Mouse (Mus musculus): ENCODE measurements around the gene Chfr. TPM values are rescaled to one million over a fixed set of nuclear protein-coding genes. Genes with fewer than 3 reads are reported as not detected.
"Not testable (repeated sequence)": the region's sequence is repeated elsewhere in the genome, so short reads cannot be mapped to it uniquely, and the experiment has no call there.

The Chfr gene
- polyA plus RNA-seq, 1 experiment from 2014 or later, result 11.6 TPM

GRCm38 (mm10) chr5:110107581-110108304 lies 27.9 kb upstream of the Chfr start, which contains the start of gene Gtpbp6:
Gene Gtpbp6, minus strand, starts transcription at chr5:110108197.
- TF ChIP-seq CTCF (IDR thresholded peaks at IDR 0.05; ENCODE audit: low read depth), result no peak
- no peak; the same call in 1 of the 2 replicates for TF ChIP-seq EP300 (IDR thresholded peaks at IDR 0.05; ENCODE audit: low read depth)
- Histone ChIP-seq H3K4me2 (ENCODE audit: low read depth, low read length) (peak within 1 kb of the TSS; percentile 87), H3K36me3 (replicated peaks; ENCODE audit: insufficient read depth, low read length) (peaks cover 32% of the 10 kb centered on the region), H3K4me1 (ENCODE audit: insufficient read depth) (peaks cover 21% of the 10 kb centered on the region), H3K9ac (replicated peaks) (peak within 1 kb of the TSS; percentile 77), H3K4me3 (ENCODE audit: low read depth, low read length) (peak within 1 kb of the TSS; percentile 78), H3K27me3 (ENCODE audit: insufficient read depth, low read length) (no peaks in the 10 kb centered on the region), H3K9me3 (ENCODE audit: low read length) (no peaks in the 10 kb centered on the region), H3K27ac (ENCODE audit: low read depth) (peak within 1 kb of the TSS; percentile 98)
- ATAC-seq, result peak; percentile 88
- 1% methylated on average over 70 of the region's 71 CpGs for WGBS (ENCODE audit: insufficient replicate concordance)
- peak; percentile 96 for DNase-seq

GRCm38 (mm10) chr5:110108305-110108628 lies 27.4 kb upstream of the Chfr start:
- Histone ChIP-seq H3K4me1 (ENCODE audit: insufficient read depth) (peaks cover 21% of the 10 kb centered on the region), H3K9me3 (ENCODE audit: low read length) (no peaks in the 10 kb centered on the region), H3K27me3 (ENCODE audit: insufficient read depth, low read length) (no peaks in the 10 kb centered on the region), H3K4me3 (ENCODE audit: low read depth, low read length) (peak overlapping the region; percentile 78), H3K9ac (replicated peaks) (peak overlapping the region; percentile 77; the same call in 1 of the 2 replicates), H3K4me2 (ENCODE audit: low read depth, low read length) (peak overlapping the region; percentile 87), H3K27ac (ENCODE audit: low read depth) (peak overlapping the region; percentile 98), H3K36me3 (replicated peaks; ENCODE audit: insufficient read depth, low read length) (peaks cover 32% of the 10 kb centered on the region)
- ATAC-seq (no peak), DNase-seq (no peak)
- no peak for TF ChIP-seq CTCF (IDR thresholded peaks at IDR 0.05; ENCODE audit: low read depth)
- TF ChIP-seq EP300 (IDR thresholded peaks at IDR 0.05; ENCODE audit: low read depth), result no peak
- 1% methylated on average over 7 of the region's 7 CpGs for WGBS (ENCODE audit: insufficient replicate concordance)

- peak within 1 kb of the TSS; percentile 85 for H3K4me2 ChIP-seq (ENCODE audit: low read depth, low read length)
- peak within 1 kb of the TSS; percentile 46 for H3K27ac ChIP-seq (ENCODE audit: low read depth)
- H3K4me1 ChIP-seq (ENCODE audit: insufficient read depth), result peaks cover 21% of the 10 kb centered on the region
- under 1% methylated on average over 12 of the region's 12 CpGs for WGBS (ENCODE audit: insufficient replicate concordance)
- H3K27me3 ChIP-seq (ENCODE audit: insufficient read depth, low read length), result no peaks in the 10 kb centered on the region
- peak within 1 kb of the TSS; percentile 65 for H3K9ac ChIP-seq (replicated peaks)
- peak; percentile 88 for DNase-seq
- H3K4me3 ChIP-seq (ENCODE audit: low read depth, low read length), result peak within 1 kb of the TSS; percentile 66
- H3K9me3 ChIP-seq (ENCODE audit: low read length), result no peaks in the 10 kb centered on the region
- H3K36me3 ChIP-seq (replicated peaks; ENCODE audit: insufficient read depth, low read length), result peaks cover 18% of the 10 kb centered on the region
- ATAC-seq, result peak; percentile 22
- TF ChIP-seq EP300 (IDR thresholded peaks at IDR 0.05; ENCODE audit: low read depth) (no peak), CTCF (IDR thresholded peaks at IDR 0.05; ENCODE audit: low read depth) (no peak)
Measured at GRCm38 (mm10) chr5:110109991-110110441, 25.6 kb upstream of the Chfr start, which contains the start of gene Zfp605. Gene Zfp605, plus strand, starts transcription at chr5:110110092.

- not testable (repeated sequence) for H3K9ac ChIP-seq (replicated peaks); ATAC-seq; H3K4me2 ChIP-seq (ENCODE audit: low read depth, low read length); DNase-seq; H3K4me3 ChIP-seq (ENCODE audit: low read depth, low read length); H3K36me3 ChIP-seq (replicated peaks; ENCODE audit: insufficient read depth, low read length); H3K27ac ChIP-seq (ENCODE audit: low read depth); H3K9me3 ChIP-seq (ENCODE audit: low read length); H3K27me3 ChIP-seq (ENCODE audit: insufficient read depth, low read length); H3K4me1 ChIP-seq (ENCODE audit: insufficient read depth)
- WGBS (ENCODE audit: insufficient replicate concordance), result 76% methylated on average over 3 of the region's 3 CpGs
Measured at GRCm38 (mm10) chr5:110122380-110122779, 13.3 kb upstream of the Chfr start.

- TF ChIP-seq CTCF (IDR thresholded peaks at IDR 0.05; ENCODE audit: low read depth) (no peak), EP300 (IDR thresholded peaks at IDR 0.05; ENCODE audit: low read depth) (no peak)
- H3K4me2 ChIP-seq (ENCODE audit: low read depth, low read length), result peak overlapping the region; percentile 86
- H3K27me3 ChIP-seq (ENCODE audit: insufficient read depth, low read length), result no peaks in the 10 kb centered on the region
- H3K4me1 ChIP-seq (ENCODE audit: insufficient read depth), result peaks cover 2% of the 10 kb centered on the region; the same call in 1 of the 2 replicates
- peak overlapping the region; percentile 72 for H3K4me3 ChIP-seq (ENCODE audit: low read depth, low read length)
- H3K9ac ChIP-seq (replicated peaks), result peak overlapping the region; percentile 87
- ATAC-seq, result no peak
- WGBS (ENCODE audit: insufficient replicate concordance), result 5% methylated on average over 18 of the region's 18 CpGs
- no peak for DNase-seq
- H3K27ac ChIP-seq (ENCODE audit: low read depth), result peak overlapping the region; percentile 71
- peaks cover 10% of the 10 kb centered on the region; the same call in 1 of the 2 replicates for H3K9me3 ChIP-seq (ENCODE audit: low read length)
- peaks cover 13% of the 10 kb centered on the region for H3K36me3 ChIP-seq (replicated peaks; ENCODE audit: insufficient read depth, low read length)
Measured at GRCm38 (mm10) chr5:110136087-110136464, 434 bp downstream of the Chfr start.

GRCm38 (mm10) chr5:110137816-110138215 lies 2.2 kb downstream of the Chfr start:
- H3K4me1 ChIP-seq (ENCODE audit: insufficient read depth), result peaks cover 2% of the 10 kb centered on the region; the same call in 1 of the 2 replicates
- no peak overlapping the region for H3K27ac ChIP-seq (ENCODE audit: low read depth)
- peaks cover 16% of the 10 kb centered on the region for H3K36me3 ChIP-seq (replicated peaks; ENCODE audit: insufficient read depth, low read length)
- no peak overlapping the region for H3K4me3 ChIP-seq (ENCODE audit: low read depth, low read length)
- H3K9me3 ChIP-seq (ENCODE audit: low read length), result peaks cover 6% of the 10 kb centered on the region; the same call in 1 of the 2 replicates
- 94% methylated on average over 3 of the region's 3 CpGs for WGBS (ENCODE audit: insufficient replicate concordance)
- H3K27me3 ChIP-seq (ENCODE audit: insufficient read depth, low read length), result no peaks in the 10 kb centered on the region
- H3K9ac ChIP-seq (replicated peaks), result no peak overlapping the region
- ATAC-seq, result no peak
- TF ChIP-seq EP300 (IDR thresholded peaks at IDR 0.05; ENCODE audit: low read depth) (no peak), CTCF (IDR thresholded peaks at IDR 0.05; ENCODE audit: low read depth) (no peak)
- DNase-seq, result no peak
- H3K4me2 ChIP-seq (ENCODE audit: low read depth, low read length), result no peak overlapping the region
